Mouse (Mus musculus) hindbrain, embryonic 12.5 days (tissue): ENCODE results near the gene Palm. TPM values are rescaled to one million over a fixed set of nuclear protein-coding genes. Genes with fewer than 3 reads are reported as not detected.

Experiments used
- ATAC-seq: fragments of 200-750 bp; cut with Nextera tagmentation; 2 replicates; pipeline ENCODE4 v1.8.0; 2017; ENCODE audit warnings: moderate TSS enrichment; ENCODE audit not compliant: low FRiP score
- H3K27ac ChIP-seq: fragments of 300-500 bp; sonication (generic); 2 replicates; pipeline ENCODE4 v1.5.1; 2016; ENCODE audit warnings: mild to moderate bottlenecking
- H3K27me3 ChIP-seq: fragments of 300-500 bp; sonication (generic); 2 replicates; pipeline ENCODE4 v1.6.1; 2016; ENCODE audit warnings: mild to moderate bottlenecking
- H3K36me3 ChIP-seq: fragments of 300-500 bp; sonication (generic); 2 replicates; pipeline ENCODE4 v1.6.1; 2016; ENCODE audit warnings: mild to moderate bottlenecking
- H3K4me1 ChIP-seq: fragments of 300-500 bp; sonication (generic); 2 replicates; pipeline ENCODE4 v1.6.1; 2016
- H3K4me2 ChIP-seq: fragments of 300-500 bp; sonication (generic); replicated peaks from 2 replicates; pipeline ENCODE4 v1.6.1; 2016; ENCODE audit warnings: mild to moderate bottlenecking
- H3K4me3 ChIP-seq: fragments of 300-500 bp; sonication (generic); 2 replicates; pipeline ENCODE4 v1.5.1; 2016; ENCODE audit warnings: mild to moderate bottlenecking
- H3K9ac ChIP-seq: fragments of 300-500 bp; sonication (generic); 2 replicates; pipeline ENCODE4 v1.6.1; 2016; ENCODE audit warnings: mild to moderate bottlenecking, moderate library complexity
- H3K9me3 ChIP-seq: fragments of 300-500 bp; sonication (generic); replicated peaks from 2 replicates; pipeline ENCODE4 v1.6.1; 2016; ENCODE audit warnings: mild to moderate bottlenecking
- WGBS: fragments of 180-500 bp; shearing (Covaris S2); methylation state at CpG from one replicate; pipeline ENCODE4 v1.1.7; 2016; 5-methylcytosine and 5-hydroxymethylcytosine counted together
- polyA plus RNA-seq: library from polyadenylated mRNA; unstranded; fragments of >200 nt; fragmentation: Nextera tagmentation; extraction: Ambion mirVana; gene quantifications from 2 replicates; pipeline ENCODE4 v1.2.1, GENCODE M21; 2016

Gene Palm
- polyA plus RNA-seq, 1 experiment from 2014 or later = 198 TPM

DNA sequence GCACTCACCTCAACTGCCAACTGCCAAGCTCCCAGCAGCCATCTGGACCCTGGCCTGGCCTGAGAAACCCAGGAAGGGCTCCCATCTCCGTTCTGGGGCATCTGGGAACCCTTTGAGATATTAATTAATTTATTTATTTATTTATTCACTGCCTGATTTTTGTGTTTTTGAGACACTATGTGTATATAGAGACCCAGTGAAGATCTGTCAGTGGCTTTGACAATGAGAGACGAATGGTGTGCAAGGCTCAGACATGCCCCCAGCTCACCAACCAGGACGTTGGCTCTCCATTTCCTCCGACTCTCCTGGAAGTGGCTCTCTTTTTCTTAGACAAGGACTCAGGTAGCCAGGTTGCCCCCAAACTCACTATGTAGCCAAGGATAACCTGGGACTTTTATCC lies 2.5 kb upstream of the Palm start, which contains the start of gene Prss57:
Gene Prss57 (minus strand): TSS at position 101 of the 400 bp plus-strand sequence.
- 84% methylated on average over 4 of the region's 4 CpGs for whole genome bisulfite sequencing

DNA sequence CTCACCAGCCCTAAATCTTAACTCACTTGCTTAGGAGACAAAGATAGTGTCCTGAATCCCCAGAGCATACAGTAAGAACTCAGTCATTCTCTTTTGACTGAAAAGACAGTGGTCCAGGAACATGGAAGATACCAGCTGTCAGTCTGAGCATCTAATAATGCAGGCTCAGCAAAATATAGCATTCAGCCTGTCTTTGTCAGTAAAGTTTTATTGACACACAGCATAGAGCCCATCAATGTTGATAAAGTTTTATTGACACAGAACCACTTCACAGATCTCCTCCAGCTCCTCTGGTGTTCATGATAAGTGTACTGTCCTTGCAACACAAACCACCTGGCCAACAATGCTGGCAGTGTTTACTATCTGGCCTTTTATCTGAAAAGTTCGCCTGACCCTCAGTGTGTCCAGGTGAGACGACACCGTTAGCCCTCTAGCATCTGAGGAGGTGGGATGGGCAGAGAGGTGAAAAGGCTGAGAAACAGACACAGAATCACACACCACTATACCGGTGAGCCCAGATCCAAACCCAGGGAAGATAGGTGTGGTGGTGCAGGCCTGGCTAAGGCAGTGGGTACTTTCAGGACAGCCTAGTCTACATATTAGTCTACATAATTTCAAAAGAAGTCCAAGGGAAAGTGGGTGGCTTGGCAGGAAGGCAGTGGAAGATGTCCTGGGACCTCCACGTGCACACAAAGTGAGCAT lies 882 bp upstream of the Palm start:
- ATAC-seq = no peak
- Histone ChIP-seq H3K4me2 (peak overlapping the region; percentile 90; the same call in 1 of the 2 replicates), H3K4me1 (peaks cover 33% of the 10 kb centered on the region), H3K9me3 (no peaks in the 10 kb centered on the region), H3K4me3 (no peak overlapping the region), H3K27ac (peak overlapping the region; percentile 18; the same call in 1 of the 2 replicates), H3K9ac (peak overlapping the region; percentile 98; the same call in 1 of the 2 replicates), H3K36me3 (no peaks in the 10 kb centered on the region), H3K27me3 (no peaks in the 10 kb centered on the region)
- 81% methylated on average over 5 of the region's 5 CpGs for WGBS

More for the DNA sequence above, 2.5 kb upstream of the Palm start, which contains the start of gene Prss57:
- Histone ChIP-seq H3K9ac (no peak within 1 kb of the TSS), H3K4me2 (no peak within 1 kb of the TSS), H3K27me3 (no peaks in the 10 kb centered on the region), H3K4me1 (peaks cover 18% of the 10 kb centered on the region), H3K9me3 (no peaks in the 10 kb centered on the region), H3K4me3 (no peak within 1 kb of the TSS), H3K27ac (no peak within 1 kb of the TSS), H3K36me3 (no peaks in the 10 kb centered on the region)
- ATAC-seq = no peak

DNA sequence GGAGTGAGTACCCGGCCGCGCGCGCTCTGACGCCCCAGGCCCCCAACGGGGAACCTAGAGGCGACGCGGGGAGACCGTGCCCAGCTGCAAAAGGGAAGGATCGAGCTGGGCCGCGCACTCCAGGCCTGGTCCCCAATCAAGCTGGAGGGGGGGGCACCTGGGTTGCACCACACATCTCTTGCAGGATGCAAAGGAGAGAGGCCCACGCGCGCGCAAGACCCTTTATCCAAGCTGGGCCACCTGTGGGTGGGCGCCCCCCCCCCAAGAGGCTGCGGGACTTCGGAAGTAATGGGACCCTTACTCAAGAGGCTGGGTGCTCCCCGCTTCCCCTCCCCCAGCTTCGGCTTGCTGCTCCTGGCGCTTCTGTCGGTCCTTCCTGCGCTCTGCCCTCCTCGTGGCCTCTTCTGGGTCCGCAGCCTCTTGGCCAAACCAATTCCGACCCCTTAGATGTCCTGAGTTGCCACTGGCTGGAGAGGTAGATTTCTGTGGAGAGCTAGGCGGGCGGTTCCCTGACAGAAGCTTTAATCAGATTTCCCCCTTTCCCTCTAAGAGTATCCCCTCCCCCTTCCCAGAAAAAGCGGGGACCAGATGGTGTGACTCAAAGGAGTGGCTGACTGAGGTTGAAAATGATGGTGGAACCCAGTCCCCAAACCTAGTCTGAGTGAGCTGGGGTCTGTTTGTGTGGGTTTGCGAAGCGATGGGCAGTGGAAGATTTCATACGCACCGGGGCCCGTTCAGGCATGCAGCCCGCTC lies 542 bp downstream of the Palm start:
- Histone ChIP-seq H3K27me3 (no peaks in the 10 kb centered on the region), H3K36me3 (no peaks in the 10 kb centered on the region), H3K27ac (peak overlapping the region; percentile 94), H3K4me1 (peaks cover 38% of the 10 kb centered on the region), H3K9ac (peak overlapping the region; percentile 98), H3K4me2 (peak overlapping the region; percentile 90), H3K9me3 (no peaks in the 10 kb centered on the region), H3K4me3 (peak overlapping the region; percentile 95)
- ATAC-seq = peak; percentile 71
- 3% methylated on average over 32 of the region's 38 CpGs for WGBS

DNA sequence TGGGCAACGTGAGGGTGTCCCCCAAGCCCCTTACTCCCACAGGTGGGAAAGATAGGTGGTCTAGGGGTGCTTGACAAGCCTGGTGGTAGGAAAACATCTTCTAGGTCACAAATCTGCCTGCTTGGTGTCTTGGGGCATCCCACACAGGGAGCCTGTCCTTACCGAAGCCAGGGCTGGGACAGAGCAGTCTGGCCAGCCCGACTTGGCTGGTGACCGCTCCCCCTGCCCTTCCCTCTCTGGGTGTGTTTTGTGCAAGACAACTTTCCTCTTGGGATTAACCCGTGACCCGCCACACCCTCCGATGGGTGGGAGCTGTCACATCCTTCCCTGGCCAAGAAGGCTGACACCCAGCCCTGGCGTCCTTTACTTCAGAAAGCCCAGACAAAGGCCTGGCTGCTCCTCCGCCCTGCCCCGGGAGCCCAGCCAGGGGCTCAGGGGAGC lies 1.1 kb downstream of the Palm start:
- H3K9ac ChIP-seq = peak overlapping the region; percentile 98
- H3K9me3 ChIP-seq = no peaks in the 10 kb centered on the region
- ATAC-seq = peak; percentile 49
- H3K27me3 ChIP-seq = no peaks in the 10 kb centered on the region
- H3K4me1 ChIP-seq = peaks cover 38% of the 10 kb centered on the region
- no peaks in the 10 kb centered on the region for H3K36me3 ChIP-seq
- peak overlapping the region; percentile 94 for H3K27ac ChIP-seq
- H3K4me2 ChIP-seq = peak overlapping the region; percentile 90
- peak overlapping the region; percentile 95 for H3K4me3 ChIP-seq
- 4% methylated on average over 10 of the region's 10 CpGs for WGBS

DNA sequence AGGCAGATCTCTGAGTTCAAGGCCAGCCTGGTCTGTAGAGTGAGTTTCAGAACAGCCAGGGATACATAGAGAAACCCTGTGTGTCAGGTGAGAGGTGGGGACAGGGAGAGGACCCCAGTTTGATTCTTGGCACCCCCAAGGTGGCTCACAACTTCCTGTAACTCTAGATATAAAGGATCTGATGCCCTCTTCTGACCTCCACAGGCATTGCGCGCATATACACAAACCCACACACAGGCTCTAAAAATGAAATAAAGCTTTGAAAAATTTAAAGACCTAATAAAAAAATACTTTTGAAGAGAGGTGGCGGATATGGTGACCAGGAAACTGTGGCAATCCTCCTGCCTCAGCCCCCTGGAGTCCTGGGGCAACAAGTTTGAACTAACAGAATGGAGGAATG lies 2.5 kb downstream of the Palm start:
- ATAC-seq = no peak
- Histone ChIP-seq H3K36me3 (0 out of 2 replicates have a peak, but pooled peaks cover 4% of the 10 kb centered on the region), H3K4me1 (peaks cover 46% of the 10 kb centered on the region), H3K27me3 (no peaks in the 10 kb centered on the region), H3K9me3 (no peaks in the 10 kb centered on the region), H3K4me2 (0 out of 2 replicates have a peak overlapping the region, but pooled peaks have one; percentile 0), H3K4me3 (no peak overlapping the region), H3K9ac (no peak overlapping the region), H3K27ac (no peak overlapping the region)
- WGBS = 96% methylated on average over 3 of the region's 3 CpGs

DNA sequence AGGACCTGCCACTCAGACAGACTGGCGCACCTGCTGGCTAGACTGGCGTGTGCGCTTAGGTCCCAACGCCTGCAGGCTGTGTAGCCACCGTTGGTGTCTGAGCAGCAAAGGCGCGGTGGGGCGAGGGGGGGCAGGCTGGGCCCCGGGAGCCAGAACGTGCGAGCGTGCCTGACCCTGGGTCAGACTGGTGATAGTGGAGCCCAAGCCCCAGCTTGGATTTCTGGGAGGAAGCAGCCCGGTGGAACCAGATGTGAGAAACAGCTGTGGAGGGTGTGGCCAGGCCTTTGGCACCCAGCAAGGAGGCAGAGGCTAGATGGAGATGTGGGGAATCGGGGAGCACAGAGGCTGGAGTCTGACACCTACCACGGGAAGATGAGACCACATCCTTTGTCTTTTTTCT lies 4.0 kb downstream of the Palm start:
- no peaks in the 10 kb centered on the region for H3K9me3 ChIP-seq
- H3K4me2 ChIP-seq = peak overlapping the region; percentile 42
- H3K36me3 ChIP-seq = 0 out of 2 replicates have a peak, but pooled peaks cover 4% of the 10 kb centered on the region
- peak overlapping the region; percentile 58 for H3K27ac ChIP-seq
- peaks cover 60% of the 10 kb centered on the region for H3K4me1 ChIP-seq
- WGBS = 36% methylated on average over 15 of the region's 15 CpGs
- no peak for ATAC-seq
- no peak overlapping the region for H3K9ac ChIP-seq
- H3K27me3 ChIP-seq = no peaks in the 10 kb centered on the region
- H3K4me3 ChIP-seq = peak overlapping the region; percentile 16

DNA sequence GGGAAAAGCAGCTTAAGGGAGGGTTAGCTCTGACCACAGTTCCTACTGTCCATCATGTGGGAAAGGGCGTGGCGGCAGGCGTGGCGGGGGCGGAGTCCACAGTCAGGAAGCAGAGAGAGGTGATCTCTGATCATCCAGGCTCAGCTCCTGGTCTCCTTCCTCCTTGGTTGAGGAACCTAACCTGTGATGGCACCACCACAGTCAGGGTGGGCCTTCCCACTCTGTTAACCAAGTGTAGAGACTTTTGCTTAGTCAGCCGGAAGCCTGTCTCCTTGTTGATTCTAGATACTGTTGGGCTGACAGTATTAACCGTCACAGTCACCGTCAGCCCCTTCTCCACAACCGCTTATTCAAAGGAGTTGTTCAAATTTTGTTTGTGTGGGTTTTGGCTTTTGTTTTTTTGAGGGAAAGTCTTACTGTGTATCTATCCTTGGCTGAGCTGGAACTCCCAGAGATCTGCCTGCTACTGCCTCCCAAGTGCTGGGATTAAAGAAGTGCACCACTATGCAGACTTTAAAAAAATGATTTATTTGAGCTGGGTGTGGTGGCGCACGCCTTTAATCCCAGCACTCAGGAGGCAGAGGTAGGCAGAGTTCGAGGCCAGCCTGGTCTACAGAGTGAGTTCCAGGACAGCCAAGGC lies 5.0 kb downstream of the Palm start:
- no peak overlapping the region for H3K4me2 ChIP-seq
- peaks cover 65% of the 10 kb centered on the region for H3K4me1 ChIP-seq
- H3K36me3 ChIP-seq = 0 out of 2 replicates have a peak, but pooled peaks cover 4% of the 10 kb centered on the region
- no peak for ATAC-seq
- no peaks in the 10 kb centered on the region for H3K27me3 ChIP-seq
- H3K4me3 ChIP-seq = no peak overlapping the region
- H3K27ac ChIP-seq = no peak overlapping the region
- WGBS = 91% methylated on average over 12 of the region's 12 CpGs
- no peak overlapping the region for H3K9ac ChIP-seq
- no peaks in the 10 kb centered on the region for H3K9me3 ChIP-seq

DNA sequence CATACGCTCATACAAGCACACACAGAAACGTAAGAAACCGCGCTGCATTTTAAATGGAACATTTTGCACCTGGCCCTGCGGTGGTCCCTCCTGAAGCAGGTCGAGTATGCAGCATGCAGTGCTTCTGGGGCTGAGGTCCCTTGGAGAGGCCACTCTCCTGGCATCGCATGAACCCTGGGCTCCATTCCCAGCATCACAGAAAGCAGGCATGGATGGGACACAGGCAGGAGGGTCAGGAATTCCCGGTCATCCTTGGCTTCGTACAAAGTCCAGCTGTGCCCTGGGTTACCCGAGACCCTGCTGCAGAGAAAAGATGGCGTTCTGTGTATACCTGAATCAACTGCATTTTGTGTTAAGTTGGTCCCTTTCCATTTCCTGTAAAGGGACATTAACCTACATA lies 7.1 kb downstream of the Palm start:
- H3K9ac ChIP-seq = no peak overlapping the region
- ATAC-seq = no peak
- H3K27me3 ChIP-seq = no peaks in the 10 kb centered on the region
- H3K4me2 ChIP-seq = no peak overlapping the region
- H3K4me3 ChIP-seq = no peak overlapping the region
- 81% methylated on average over 11 of the region's 11 CpGs for WGBS
- no peaks in the 10 kb centered on the region for H3K9me3 ChIP-seq
- peak overlapping the region; percentile 52; the same call in 1 of the 2 replicates for H3K27ac ChIP-seq
- 0 out of 2 replicates have a peak, but pooled peaks cover 4% of the 10 kb centered on the region for H3K36me3 ChIP-seq
- H3K4me1 ChIP-seq = peaks cover 73% of the 10 kb centered on the region

DNA sequence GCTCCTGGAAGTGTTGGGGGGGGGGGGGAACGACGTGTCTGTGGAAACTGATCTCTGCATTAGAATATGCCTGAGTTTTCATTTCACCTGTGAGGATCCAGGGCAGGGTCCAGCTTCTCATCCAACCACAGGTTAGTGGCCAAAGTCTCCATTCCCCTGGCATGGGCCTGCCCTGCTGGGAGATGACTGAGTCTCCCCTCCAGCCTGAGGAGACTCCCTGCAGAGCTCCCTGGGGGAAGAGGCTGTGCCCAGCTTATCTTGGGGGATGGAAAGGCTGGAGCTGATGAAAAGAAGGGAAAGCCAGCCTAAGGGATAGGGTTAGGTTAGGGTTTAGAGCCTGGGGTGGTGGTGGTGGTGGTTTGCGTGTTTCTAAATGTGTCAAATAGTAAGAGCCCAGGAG lies 8.5 kb downstream of the Palm start:
- ATAC-seq = no peak
- Histone ChIP-seq H3K4me2 (peak overlapping the region; percentile 7; the same call in 1 of the 2 replicates), H3K36me3 (0 out of 2 replicates have a peak, but pooled peaks cover 4% of the 10 kb centered on the region), H3K4me1 (peaks cover 78% of the 10 kb centered on the region), H3K9ac (no peak overlapping the region), H3K27ac (peak overlapping the region; percentile 98), H3K9me3 (no peaks in the 10 kb centered on the region), H3K27me3 (no peaks in the 10 kb centered on the region), H3K4me3 (no peak overlapping the region)
- 50% methylated on average over 3 of the region's 3 CpGs for WGBS

DNA sequence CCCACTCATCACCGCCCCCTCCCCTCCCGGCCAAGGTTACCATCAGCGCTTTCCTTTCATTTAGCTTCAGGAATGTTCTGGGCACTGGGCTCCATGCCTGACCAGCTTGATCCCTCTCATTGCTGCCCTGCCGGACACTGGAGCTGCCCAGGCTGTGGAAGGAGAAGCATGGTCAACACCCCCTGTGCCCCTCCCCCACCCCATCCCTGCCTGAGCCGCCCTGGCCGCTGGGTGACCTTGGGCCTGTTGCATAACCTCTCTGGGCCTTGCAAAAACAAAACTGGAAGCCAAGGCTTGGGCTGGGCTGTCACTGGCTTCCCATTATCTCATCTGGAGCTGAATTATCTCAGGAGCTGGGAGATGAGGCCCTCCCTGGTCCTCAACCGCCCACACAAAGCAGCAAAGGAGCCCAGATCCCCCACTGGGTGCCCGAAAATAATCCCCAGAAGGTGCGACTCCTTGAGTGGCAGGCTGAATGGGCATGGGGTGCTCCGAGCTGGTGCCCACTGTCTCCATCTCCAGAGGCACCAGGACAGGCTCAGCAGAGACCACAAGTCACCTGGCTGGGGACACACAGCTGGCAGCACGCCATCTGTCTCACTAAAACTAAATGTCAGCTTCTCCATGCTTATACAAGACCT lies 9.1 kb downstream of the Palm start:
- peaks cover 75% of the 10 kb centered on the region for H3K4me1 ChIP-seq

DNA sequence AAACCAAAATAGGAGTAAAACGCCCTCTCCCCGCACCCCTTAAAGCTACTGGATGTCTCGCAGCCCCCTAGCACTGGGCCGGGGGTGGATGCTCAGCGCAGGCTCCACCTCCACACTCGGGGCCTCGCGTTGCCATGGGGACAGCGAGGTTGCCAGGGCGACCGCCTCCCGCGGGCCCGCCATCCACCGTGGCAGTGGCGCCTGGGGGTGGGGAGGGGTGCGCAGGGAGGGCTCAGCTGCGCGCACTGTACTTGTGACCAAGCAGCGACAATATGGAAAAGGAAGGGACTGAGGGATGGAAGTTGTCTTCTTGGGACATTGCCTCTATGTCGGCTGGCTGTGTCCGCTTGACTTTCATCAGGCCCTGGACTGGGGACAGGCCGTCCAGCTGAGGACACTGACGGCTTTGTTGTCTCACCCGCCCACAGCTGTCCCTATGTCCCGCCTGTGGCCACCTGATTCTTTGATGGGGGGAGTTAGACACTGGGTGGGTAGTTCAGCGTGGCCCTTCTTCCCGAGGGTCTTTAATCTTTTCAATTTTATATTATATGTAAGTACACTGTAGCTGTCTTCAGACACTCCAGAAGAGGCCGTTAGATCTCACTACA lies 10.4 kb downstream of the Palm start:
- H3K36me3 ChIP-seq = peaks cover 24% of the 10 kb centered on the region
- ATAC-seq = peak; percentile 96
- H3K9me3 ChIP-seq = no peaks in the 10 kb centered on the region
- H3K4me3 ChIP-seq = peak overlapping the region; percentile 18
- peak overlapping the region; percentile 54 for H3K4me2 ChIP-seq
- WGBS = 3% methylated on average over 29 of the region's 29 CpGs
- peak overlapping the region; percentile 98 for H3K27ac ChIP-seq
- peaks cover 79% of the 10 kb centered on the region for H3K4me1 ChIP-seq
- no peaks in the 10 kb centered on the region for H3K27me3 ChIP-seq
- H3K9ac ChIP-seq = 0 out of 2 replicates have a peak overlapping the region, but pooled peaks have one; percentile 25

More for the DNA sequence above, 9.1 kb downstream of the Palm start:
- Histone ChIP-seq H3K27me3 (no peaks in the 10 kb centered on the region), H3K4me2 (peak overlapping the region; percentile 7), H3K4me3 (no peak overlapping the region), H3K9me3 (no peaks in the 10 kb centered on the region), H3K36me3 (peaks cover 10% of the 10 kb centered on the region; the same call in 1 of the 2 replicates), H3K9ac (peak overlapping the region; percentile 13; the same call in 1 of the 2 replicates), H3K27ac (peak overlapping the region; percentile 98)
- 29% methylated on average over 11 of the region's 11 CpGs for WGBS
- ATAC-seq = no peak
